In genomic region chr5:31257616-31258015, GRCm38 (mm10) we compare ENCODE assay signal across 28 mouse cellular contexts. TPM values are rescaled to one million over a fixed set of nuclear protein-coding genes. Genes with fewer than 3 reads are reported as not detected.
DNase-seq lines count a peak whose midpoint lies in the region; ATAC-seq and TF ChIP-seq lines count a peak whose summit lies in the region.
"Had no signal": no experiment of that assay in that cellular context is flagged by ENCODE, and none has a peak within 500 bp of the region (broad histone marks: within the 10 kb centered on the region; RNA-seq: fewer than 3 reads in every experiment).

No protein-coding gene starts in this region.

- H3K4me1 ChIP-seq in heart, embryonic 10.5 days, result peaks cover 22% of the 10 kb centered on the region
- H3K4me1 ChIP-seq in limb, embryonic 14.5 days (ENCODE audit: control insufficient read depth, insufficient read depth, low read length), result peaks cover 3% of the 10 kb centered on the region; the same call in 1 of the 2 replicates
- H3K4me1 ChIP-seq in embryonic facial prominence, embryonic 10.5 days, result peaks cover 13% of the 10 kb centered on the region
- H3K4me1 ChIP-seq: forebrain, embryonic 13.5 days; forebrain, embryonic 15.5 days had no signal

- no peak for TF ChIP-seq POLR2A in limb, embryonic 14.5 days (IDR thresholded peaks at IDR 0.05; ENCODE audit: borderline replicate concordance, extremely low read depth, insufficient read depth, insufficient read length)

- intact Hi-C loops in gastrocnemius, adult 2 months (cut with DNase I), result no loop called here

- H3K4me3 ChIP-seq in gastrocnemius, adult 2 months, result no peak overlapping the region
- H3K4me3 ChIP-seq in heart, embryonic 10.5 days, result no peak overlapping the region
- H3K4me3 ChIP-seq in limb, embryonic 14.5 days (replicated peaks; ENCODE audit: low read length), result no peak overlapping the region
- H3K4me3 ChIP-seq in embryonic facial prominence, embryonic 10.5 days, result no peak overlapping the region
- H3K4me3 ChIP-seq: embryonic facial prominence, embryonic 12.5 days; forebrain, embryonic 13.5 days; forebrain, embryonic 15.5 days had no signal

- peak; percentile 34; the same call in 1 of the 2 replicates for ATAC-seq in limb, embryonic 14.5 days (ENCODE audit: low FRiP score, low read depth)
- ATAC-seq: activated CD4-positive, CD25-positive, alpha-beta regulatory T cell, adult 4 months; CD4-positive, CD25-positive, alpha-beta regulatory T cell, adult 4 months; forebrain, embryonic 13.5 days; forebrain, embryonic 15.5 days; forebrain, postnatal 0 days; Patski had no signal

- H3K27me3 ChIP-seq in heart, embryonic 10.5 days (ENCODE audit: insufficient read depth, poor library complexity, severe bottlenecking), result no peaks in the 10 kb centered on the region
- H3K27me3 ChIP-seq in limb, embryonic 14.5 days (ENCODE audit: control insufficient read depth, insufficient read depth, low read length), result no peaks in the 10 kb centered on the region
- no peaks in the 10 kb centered on the region for H3K27me3 ChIP-seq in embryonic facial prominence, embryonic 10.5 days (replicated peaks; ENCODE audit: low read depth, poor library complexity, severe bottlenecking)
- H3K27me3 ChIP-seq: CH12.LX; embryonic facial prominence, embryonic 12.5 days; forebrain, embryonic 13.5 days; forebrain, embryonic 15.5 days; Patski had no signal

- 79% methylated on average over 11 of the region's 11 CpGs for WGBS in heart, embryonic 10.5 days
- 79% methylated on average over 11 of the region's 11 CpGs for WGBS in limb, embryonic 14.5 days
- WGBS in embryonic facial prominence, embryonic 10.5 days, result 88% methylated on average over 11 of the region's 11 CpGs

- H3K9ac ChIP-seq in limb, embryonic 14.5 days (ENCODE audit: low read depth, low read length, severe bottlenecking), result no peak overlapping the region
- H3K9ac ChIP-seq: embryonic facial prominence, embryonic 12.5 days; forebrain, embryonic 13.5 days; forebrain, embryonic 15.5 days; forebrain, postnatal 0 days had no signal

- no peak overlapping the region for H3K4me2 ChIP-seq in limb, embryonic 14.5 days (replicated peaks; ENCODE audit: low read depth, low read length, severe bottlenecking)
- H3K4me2 ChIP-seq: embryonic facial prominence, embryonic 12.5 days; forebrain, embryonic 13.5 days; forebrain, embryonic 15.5 days had no signal

- no peaks in the 10 kb centered on the region for H3K9me3 ChIP-seq in heart, embryonic 10.5 days
- H3K9me3 ChIP-seq in limb, embryonic 14.5 days (ENCODE audit: control insufficient read depth, low read length), result no peaks in the 10 kb centered on the region
- H3K9me3 ChIP-seq in embryonic facial prominence, embryonic 10.5 days, result no peaks in the 10 kb centered on the region
- H3K9me3 ChIP-seq: embryonic facial prominence, embryonic 12.5 days; forebrain, embryonic 13.5 days; forebrain, embryonic 15.5 days; G1E had no signal

- H3K36me3 ChIP-seq in heart, embryonic 10.5 days, result peaks cover 83% of the 10 kb centered on the region
- peaks cover 87% of the 10 kb centered on the region for H3K36me3 ChIP-seq in limb, embryonic 14.5 days (ENCODE audit: control insufficient read depth, insufficient read depth, low read length)
- peaks cover 96% of the 10 kb centered on the region for H3K36me3 ChIP-seq in embryonic facial prominence, embryonic 10.5 days (replicated peaks)

- no peak for TF ChIP-seq CTCF in gastrocnemius, adult 2 months (IDR thresholded peaks at IDR 0.05)

- DNase-seq in gastrocnemius, adult 2 months, result peak; percentile 53
- no peak for DNase-seq in gastrocnemius, postnatal 4 days (ENCODE audit: low spot score in 2 of 2)
- peak; percentile 71 for DNase-seq in heart, embryonic 10.5 days (ENCODE audit: low spot score)
- DNase-seq in heart, adult 8-10 months (ENCODE audit: low spot score), result no peak
- DNase-seq in limb, embryonic 14.5 days (ENCODE audit: low spot score), result no peak
- no peak for DNase-seq in embryonic facial prominence, embryonic 10.5 days (ENCODE audit: low spot score)
- DNase-seq: adrenal gland, adult 8-10 months; adrenal gland, postnatal 14 days; adrenal gland, postnatal 36 days; B cell, adult 2 months; cerebellum, adult 11 months; cerebellum, adult 18-20 months; cerebellum, adult 8-10 months; cerebellum, adult 9-11 months; cerebellum, postnatal 14 days; cerebellum, postnatal 36 days; embryo, embryonic 11 days; forebrain, postnatal 0 days had no signal

- H3K27ac ChIP-seq in gastrocnemius, adult 2 months, result peak overlapping the region; percentile 32; the same call in 1 of the 2 replicates
- H3K27ac ChIP-seq in heart, embryonic 10.5 days, result no peak overlapping the region
- H3K27ac ChIP-seq in limb, embryonic 14.5 days (replicated peaks; ENCODE audit: low read depth, low read length), result no peak overlapping the region
- no peak overlapping the region for H3K27ac ChIP-seq in embryonic facial prominence, embryonic 10.5 days (replicated peaks)
- H3K27ac ChIP-seq: embryonic facial prominence, embryonic 12.5 days; forebrain, embryonic 13.5 days; forebrain, embryonic 15.5 days had no signal

RNA-seq across cellular contexts. Expression of gene Krtcap3, which starts 6.1 kb away (rescaled TPM):
- total RNA-seq in gastrocnemius, adult 2 months (2021), result 1 to 10 TPM; 1.5 to 2.0 TPM
- total RNA-seq in gastrocnemius, postnatal 4 days (2021), result 1 to 10 TPM; 2.3 to 4.1 TPM
- 10.2 and 13.1 TPM in 2 replicates for polyA plus RNA-seq in heart, embryonic 10.5 days (2016; fragmentation: Nextera tagmentation; extraction: Ambion mirVana)
- 1 to 10 TPM; 1.3 to 2.5 (median 1.6) TPM for total RNA-seq in heart, adult 8-10 months (2022)
- polyA plus RNA-seq in limb, embryonic 14.5 days (2012; rRNA removed), result 25.2 and 31.4 TPM in 2 replicates
- polyA plus RNA-seq in limb, embryonic 14.5 days (2014; fragmentation: Nextera tagmentation; extraction: Ambion mirVana), result 10.2 and 16.4 TPM in 2 replicates
- 16.8 and 21.2 TPM in 2 replicates for polyA plus RNA-seq in embryonic facial prominence, embryonic 10.5 days (2016; fragmentation: Nextera tagmentation; extraction: Ambion mirVana)

RNA-seq across cellular contexts. Expression of gene Gm9970, which starts 16.6 kb away (rescaled TPM):
- not detected for total RNA-seq in gastrocnemius, adult 2 months (2021)
- under 1 TPM in 1 of 2 experiments, not detected in 1; 0.70 TPM for total RNA-seq in gastrocnemius, postnatal 4 days (2021)
- 0.28 TPM in 1 of 2 replicates, not detected in the other for polyA plus RNA-seq in heart, embryonic 10.5 days (2016; fragmentation: Nextera tagmentation; extraction: Ambion mirVana)
- under 1 TPM in 2 of 4 experiments, not detected in 2; 0.72 to 0.87 TPM for total RNA-seq in heart, adult 8-10 months (2022)
- polyA plus RNA-seq in limb, embryonic 14.5 days (2012; rRNA removed), result 0.15 TPM in 1 of 2 replicates, not detected in the other
- polyA plus RNA-seq in limb, embryonic 14.5 days (2014; fragmentation: Nextera tagmentation; extraction: Ambion mirVana), result 0.40 TPM in 1 of 2 replicates, not detected in the other
- polyA plus RNA-seq in embryonic facial prominence, embryonic 10.5 days (2016; fragmentation: Nextera tagmentation; extraction: Ambion mirVana), result 0.40 TPM in 1 of 2 replicates, not detected in the other
- total RNA-seq: adrenal gland, postnatal 14 days; adrenal gland, postnatal 36 days; CH12.LX; common myeloid progenitor, adult 5-6 weeks; G1E had no signal
- polyA plus RNA-seq: activated CD4-positive, CD25-positive, alpha-beta regulatory T cell, adult 4 months; CD4-positive, CD25-positive, alpha-beta regulatory T cell, adult 4 months; forebrain, embryonic 11.5 days had no signal

RNA-seq across cellular contexts. Expression of gene Nrbp1, which starts 17.0 kb away (rescaled TPM):
- 10 to 100 TPM; 51.3 to 58.5 TPM for total RNA-seq in gastrocnemius, adult 2 months (2021)
- total RNA-seq in gastrocnemius, postnatal 4 days (2021), result 100 to 1,000 TPM in 1 of 2 experiments, 10 to 100 TPM in 1; 91.4 to 105 TPM
- 149 and 153 TPM in 2 replicates for polyA plus RNA-seq in heart, embryonic 10.5 days (2016; fragmentation: Nextera tagmentation; extraction: Ambion mirVana)
- 10 to 100 TPM; 75.9 to 87.9 (median 81.8) TPM for total RNA-seq in heart, adult 8-10 months (2022)
- polyA plus RNA-seq in limb, embryonic 14.5 days (2012; rRNA removed), result 161 and 181 TPM in 2 replicates
- 157 and 166 TPM in 2 replicates for polyA plus RNA-seq in limb, embryonic 14.5 days (2014; fragmentation: Nextera tagmentation; extraction: Ambion mirVana)
- 140 and 143 TPM in 2 replicates for polyA plus RNA-seq in embryonic facial prominence, embryonic 10.5 days (2016; fragmentation: Nextera tagmentation; extraction: Ambion mirVana)

RNA-seq across cellular contexts. Expression of gene Ift172, which starts 33.3 kb away (rescaled TPM):
- total RNA-seq in gastrocnemius, adult 2 months (2021), result 10 to 100 TPM; 26.0 to 34.8 TPM
- total RNA-seq in gastrocnemius, postnatal 4 days (2021), result 10 to 100 TPM; 30.6 to 40.8 TPM
- polyA plus RNA-seq in heart, embryonic 10.5 days (2016; fragmentation: Nextera tagmentation; extraction: Ambion mirVana), result 28.6 and 31.1 TPM in 2 replicates
- 10 to 100 TPM; 33.9 to 50.7 (median 42.3) TPM for total RNA-seq in heart, adult 8-10 months (2022)
- polyA plus RNA-seq in limb, embryonic 14.5 days (2012; rRNA removed), result 53.3 and 64.2 TPM in 2 replicates
- 41.6 and 46.1 TPM in 2 replicates for polyA plus RNA-seq in limb, embryonic 14.5 days (2014; fragmentation: Nextera tagmentation; extraction: Ambion mirVana)
- 37.3 and 39.2 TPM in 2 replicates for polyA plus RNA-seq in embryonic facial prominence, embryonic 10.5 days (2016; fragmentation: Nextera tagmentation; extraction: Ambion mirVana)

RNA-seq across cellular contexts. Expression of gene Ppm1g, which starts 37.1 kb away (rescaled TPM):
- 10 to 100 TPM; 41.1 to 45.7 TPM for total RNA-seq in gastrocnemius, adult 2 months (2021)
- total RNA-seq in gastrocnemius, postnatal 4 days (2021), result 10 to 100 TPM; 55.3 to 63.8 TPM
- 148 and 151 TPM in 2 replicates for polyA plus RNA-seq in heart, embryonic 10.5 days (2016; fragmentation: Nextera tagmentation; extraction: Ambion mirVana)
- 10 to 100 TPM; 45.3 to 71.9 (median 57.3) TPM for total RNA-seq in heart, adult 8-10 months (2022)
- polyA plus RNA-seq in limb, embryonic 14.5 days (2012; rRNA removed), result 91.2 and 118 TPM in 2 replicates
- polyA plus RNA-seq in limb, embryonic 14.5 days (2014; fragmentation: Nextera tagmentation; extraction: Ambion mirVana), result 98.8 and 111 TPM in 2 replicates
- 185 and 197 TPM in 2 replicates for polyA plus RNA-seq in embryonic facial prominence, embryonic 10.5 days (2016; fragmentation: Nextera tagmentation; extraction: Ambion mirVana)

Comparison
In these comparisons a context has a peak if more than half of its experiments do, and no peak if none do; other contexts are left out.
1. DNase-seq: peak in gastrocnemius, adult 2 months (single experiment) and heart, embryonic 10.5 days (single experiment); none in gastrocnemius, postnatal 4 days (0 of 2), heart, adult 8-10 months (single experiment), limb, embryonic 14.5 days (single experiment) and embryonic facial prominence, embryonic 10.5 days (single experiment).